Mouse (Mus musculus): Measurements from ENCODE around the gene Rspry1. TPM values are rescaled to one million over a fixed set of nuclear protein-coding genes. Genes with fewer than 3 reads are reported as not detected.

Rspry1 gene
- polyA plus RNA-seq, 1 experiment from 2014 or later: 15.2 TPM

GRCm38 (mm10) chr8:94574159-94574907, 27.4 kb upstream of the Rspry1 start:
- no peak for TF ChIP-seq CTCF (IDR thresholded peaks at IDR 0.05; ENCODE audit: low read depth)
- TF ChIP-seq EP300 (optimal IDR thresholded peaks at IDR 0.05): no peak
- 86% methylated on average over 16 of the region's 16 CpGs for WGBS
- Histone ChIP-seq H3K9me3 (ENCODE audit: control insufficient read depth, low read length) (no peaks in the 10 kb centered on the region), H3K4me2 (replicated peaks; ENCODE audit: low read depth) (no peak overlapping the region), H3K4me3 (ENCODE audit: low read depth, low read length) (no peak overlapping the region), H3K27ac (replicated peaks) (no peak overlapping the region), H3K27me3 (ENCODE audit: control insufficient read depth, insufficient read depth, low read length) (no peaks in the 10 kb centered on the region), H3K9ac (ENCODE audit: low read length) (no peak overlapping the region), H3K36me3 (ENCODE audit: control insufficient read depth, insufficient read depth, low read length) (peaks cover 24% of the 10 kb centered on the region), H3K4me1 (replicated peaks; ENCODE audit: control insufficient read depth, insufficient read depth) (no peaks in the 10 kb centered on the region)
- ATAC-seq (ENCODE audit: low FRiP score, low TSS enrichment): no peak
- DNase-seq (ENCODE audit: low spot score): no peak

GRCm38 (mm10) chr8:94575148-94575547, 26.6 kb upstream of the Rspry1 start:
- TF ChIP-seq EP300 (optimal IDR thresholded peaks at IDR 0.05) (no peak), CTCF (IDR thresholded peaks at IDR 0.05; ENCODE audit: low read depth) (no peak)
- Histone ChIP-seq H3K27me3 (ENCODE audit: control insufficient read depth, insufficient read depth, low read length) (no peaks in the 10 kb centered on the region), H3K4me1 (replicated peaks; ENCODE audit: control insufficient read depth, insufficient read depth) (no peaks in the 10 kb centered on the region), H3K27ac (replicated peaks) (no peak overlapping the region), H3K4me2 (replicated peaks; ENCODE audit: low read depth) (no peak overlapping the region), H3K9me3 (ENCODE audit: control insufficient read depth, low read length) (no peaks in the 10 kb centered on the region), H3K9ac (ENCODE audit: low read length) (no peak overlapping the region), H3K36me3 (ENCODE audit: control insufficient read depth, insufficient read depth, low read length) (peaks cover 24% of the 10 kb centered on the region), H3K4me3 (ENCODE audit: low read depth, low read length) (no peak overlapping the region)
- ATAC-seq (ENCODE audit: low FRiP score, low TSS enrichment) (no peak), DNase-seq (ENCODE audit: low spot score) (no peak)
- 94% methylated on average over 4 of the region's 4 CpGs for WGBS

GRCm38 (mm10) chr8:94581820-94582483, 19.8 kb upstream of the Rspry1 start:
- H3K27ac ChIP-seq (replicated peaks): no peak overlapping the region
- no peaks in the 10 kb centered on the region for H3K9me3 ChIP-seq (ENCODE audit: control insufficient read depth, low read length)
- no peak for DNase-seq (ENCODE audit: low spot score)
- H3K4me3 ChIP-seq (ENCODE audit: low read depth, low read length): no peak overlapping the region
- no peak for TF ChIP-seq CTCF (IDR thresholded peaks at IDR 0.05; ENCODE audit: low read depth)
- TF ChIP-seq EP300 (optimal IDR thresholded peaks at IDR 0.05): no peak
- WGBS: 85% methylated on average over 7 of the region's 7 CpGs
- no peaks in the 10 kb centered on the region for H3K4me1 ChIP-seq (replicated peaks; ENCODE audit: control insufficient read depth, insufficient read depth)
- H3K27me3 ChIP-seq (ENCODE audit: control insufficient read depth, insufficient read depth, low read length): no peaks in the 10 kb centered on the region
- no peak overlapping the region for H3K9ac ChIP-seq (ENCODE audit: low read length)
- H3K4me2 ChIP-seq (replicated peaks; ENCODE audit: low read depth): no peak overlapping the region
- no peak for ATAC-seq (ENCODE audit: low FRiP score, low TSS enrichment)
- peaks cover 25% of the 10 kb centered on the region for H3K36me3 ChIP-seq (ENCODE audit: control insufficient read depth, insufficient read depth, low read length)

GRCm38 (mm10) chr8:94582569-94582968, 19.2 kb upstream of the Rspry1 start:
- H3K9ac ChIP-seq (ENCODE audit: low read length): no peak overlapping the region
- H3K27ac ChIP-seq (replicated peaks): no peak overlapping the region
- no peak for ATAC-seq (ENCODE audit: low FRiP score, low TSS enrichment)
- H3K4me3 ChIP-seq (ENCODE audit: low read depth, low read length): no peak overlapping the region
- H3K9me3 ChIP-seq (ENCODE audit: control insufficient read depth, low read length): no peaks in the 10 kb centered on the region
- no peaks in the 10 kb centered on the region for H3K27me3 ChIP-seq (ENCODE audit: control insufficient read depth, insufficient read depth, low read length)
- TF ChIP-seq EP300 (optimal IDR thresholded peaks at IDR 0.05) (no peak), CTCF (IDR thresholded peaks at IDR 0.05; ENCODE audit: low read depth) (no peak)
- WGBS: 90% methylated on average over 6 of the region's 6 CpGs
- no peak for DNase-seq (ENCODE audit: low spot score)
- H3K4me1 ChIP-seq (replicated peaks; ENCODE audit: control insufficient read depth, insufficient read depth): no peaks in the 10 kb centered on the region
- H3K4me2 ChIP-seq (replicated peaks; ENCODE audit: low read depth): no peak overlapping the region
- H3K36me3 ChIP-seq (ENCODE audit: control insufficient read depth, insufficient read depth, low read length): peaks cover 25% of the 10 kb centered on the region

- H3K9ac ChIP-seq (ENCODE audit: low read length): no peak overlapping the region
- no peak overlapping the region for H3K4me3 ChIP-seq (ENCODE audit: low read depth, low read length)
- H3K27me3 ChIP-seq (ENCODE audit: control insufficient read depth, insufficient read depth, low read length): no peaks in the 10 kb centered on the region
- DNase-seq (ENCODE audit: low spot score) (peak; percentile 15), ATAC-seq (ENCODE audit: low FRiP score, low TSS enrichment) (0 out of 2 replicates have a peak, but pooled peaks have one; percentile 26)
- H3K4me2 ChIP-seq (replicated peaks; ENCODE audit: low read depth): no peak overlapping the region
- WGBS: 45% methylated on average over 4 of the region's 4 CpGs
- peak; percentile 87 for TF ChIP-seq CTCF (IDR thresholded peaks at IDR 0.05; ENCODE audit: low read depth)
- TF ChIP-seq EP300 (optimal IDR thresholded peaks at IDR 0.05): no peak
- H3K36me3 ChIP-seq (ENCODE audit: control insufficient read depth, insufficient read depth, low read length): peaks cover 22% of the 10 kb centered on the region
- no peaks in the 10 kb centered on the region for H3K4me1 ChIP-seq (replicated peaks; ENCODE audit: control insufficient read depth, insufficient read depth)
- H3K27ac ChIP-seq (replicated peaks): no peak overlapping the region
- H3K9me3 ChIP-seq (ENCODE audit: control insufficient read depth, low read length): no peaks in the 10 kb centered on the region
Observed at GRCm38 (mm10) chr8:94584238-94584817, 17.4 kb upstream of the Rspry1 start.

- no peak overlapping the region for H3K9ac ChIP-seq (ENCODE audit: low read length)
- H3K9me3 ChIP-seq (ENCODE audit: control insufficient read depth, low read length): no peaks in the 10 kb centered on the region
- no peaks in the 10 kb centered on the region for H3K4me1 ChIP-seq (replicated peaks; ENCODE audit: control insufficient read depth, insufficient read depth)
- no peaks in the 10 kb centered on the region for H3K27me3 ChIP-seq (ENCODE audit: control insufficient read depth, insufficient read depth, low read length)
- H3K27ac ChIP-seq (replicated peaks): no peak overlapping the region
- ATAC-seq (ENCODE audit: low FRiP score, low TSS enrichment) (no peak), DNase-seq (ENCODE audit: low spot score) (no peak)
- peaks cover 3% of the 10 kb centered on the region; the same call in 1 of the 2 replicates for H3K36me3 ChIP-seq (ENCODE audit: control insufficient read depth, insufficient read depth, low read length)
- H3K4me2 ChIP-seq (replicated peaks; ENCODE audit: low read depth): no peak overlapping the region
- 59% methylated on average over 4 of the region's 4 CpGs for WGBS
- H3K4me3 ChIP-seq (ENCODE audit: low read depth, low read length): no peak overlapping the region
- TF ChIP-seq EP300 (optimal IDR thresholded peaks at IDR 0.05) (no peak), CTCF (IDR thresholded peaks at IDR 0.05; ENCODE audit: low read depth) (no peak)
Observed at GRCm38 (mm10) chr8:94591691-94592090, 10.0 kb upstream of the Rspry1 start.

All from stomach, postnatal 0 days (tissue).